Mouse (Mus musculus): ENCODE measurements around the gene Myadm. TPM values are rescaled to one million over a fixed set of nuclear protein-coding genes. Genes with fewer than 3 reads are reported as not detected.
"Not testable (repeated sequence)": the region's sequence is repeated elsewhere in the genome, so short reads cannot be mapped to it uniquely, and the experiment has no call there.

The Myadm gene
- polyA plus RNA-seq, 1 experiment from 2014 or later = 37.7 TPM

GRCm38 (mm10) chr7:3276781-3277180 is 12.1 kb upstream of the Myadm start:
- not testable (repeated sequence) for DNase-seq (ENCODE audit: low spot score); H3K27ac ChIP-seq; H3K36me3 ChIP-seq; H3K4me1 ChIP-seq (replicated peaks); H3K4me3 ChIP-seq; H3K27me3 ChIP-seq (ENCODE audit: insufficient read depth, poor library complexity, severe bottlenecking); H3K9me3 ChIP-seq
- WGBS = 60% methylated on average over 4 of the region's 4 CpGs

GRCm38 (mm10) chr7:3280080-3280653 is 8.7 kb upstream of the Myadm start:
- H3K9me3 ChIP-seq = no peaks in the 10 kb centered on the region
- no peak overlapping the region for H3K4me3 ChIP-seq
- 0 out of 2 replicates have a peak, but pooled peaks cover 8% of the 10 kb centered on the region for H3K4me1 ChIP-seq (replicated peaks)
- H3K27me3 ChIP-seq (ENCODE audit: insufficient read depth, poor library complexity, severe bottlenecking) = no peaks in the 10 kb centered on the region
- no peaks in the 10 kb centered on the region for H3K36me3 ChIP-seq
- no peak overlapping the region for H3K27ac ChIP-seq
- DNase-seq (ENCODE audit: low spot score) = no peak
- WGBS = 74% methylated on average over 5 of the region's 5 CpGs

- Histone ChIP-seq H3K4me1 (replicated peaks) (0 out of 2 replicates have a peak, but pooled peaks cover 6% of the 10 kb centered on the region), H3K4me3 (no peak overlapping the region), H3K9me3 (no peaks in the 10 kb centered on the region), H3K27me3 (ENCODE audit: insufficient read depth, poor library complexity, severe bottlenecking) (no peaks in the 10 kb centered on the region), H3K36me3 (no peaks in the 10 kb centered on the region), H3K27ac (no peak overlapping the region)
- 62% methylated on average over 8 of the region's 8 CpGs for WGBS
- DNase-seq (ENCODE audit: low spot score) = no peak
Observed at GRCm38 (mm10) chr7:3280654-3281153, 8.2 kb upstream of the Myadm start.

- no peaks in the 10 kb centered on the region for H3K9me3 ChIP-seq
- WGBS = 86% methylated on average over 6 of the region's 6 CpGs
- no peaks in the 10 kb centered on the region for H3K36me3 ChIP-seq
- H3K27ac ChIP-seq = no peak overlapping the region
- H3K4me3 ChIP-seq = no peak overlapping the region
- H3K27me3 ChIP-seq (ENCODE audit: insufficient read depth, poor library complexity, severe bottlenecking) = no peaks in the 10 kb centered on the region
- DNase-seq (ENCODE audit: low spot score) = no peak
- H3K4me1 ChIP-seq (replicated peaks) = 0 out of 2 replicates have a peak, but pooled peaks cover 6% of the 10 kb centered on the region
Observed at GRCm38 (mm10) chr7:3281741-3282140, 7.1 kb upstream of the Myadm start.

- Histone ChIP-seq H3K27ac (no peak overlapping the region), H3K4me3 (no peak overlapping the region), H3K27me3 (ENCODE audit: insufficient read depth, poor library complexity, severe bottlenecking) (no peaks in the 10 kb centered on the region), H3K36me3 (no peaks in the 10 kb centered on the region), H3K9me3 (no peaks in the 10 kb centered on the region), H3K4me1 (replicated peaks) (peaks cover 4% of the 10 kb centered on the region)
- DNase-seq (ENCODE audit: low spot score) = no peak
- 89% methylated on average over 11 of the region's 11 CpGs for WGBS
Observed at GRCm38 (mm10) chr7:3283081-3283875, 5.6 kb upstream of the Myadm start.

GRCm38 (mm10) chr7:3284604-3285003 is 4.3 kb upstream of the Myadm start:
- H3K4me3 ChIP-seq = no peak overlapping the region
- WGBS = 88% methylated on average over 10 of the region's 10 CpGs
- DNase-seq (ENCODE audit: low spot score) = no peak
- no peaks in the 10 kb centered on the region for H3K27me3 ChIP-seq (ENCODE audit: insufficient read depth, poor library complexity, severe bottlenecking)
- H3K9me3 ChIP-seq = no peaks in the 10 kb centered on the region
- H3K4me1 ChIP-seq (replicated peaks) = peaks cover 13% of the 10 kb centered on the region
- H3K27ac ChIP-seq = no peak overlapping the region
- H3K36me3 ChIP-seq = no peaks in the 10 kb centered on the region

GRCm38 (mm10) chr7:3286036-3286435 is 2.8 kb upstream of the Myadm start:
- Histone ChIP-seq H3K27ac (no peak overlapping the region), H3K4me3 (no peak overlapping the region), H3K27me3 (ENCODE audit: insufficient read depth, poor library complexity, severe bottlenecking) (no peaks in the 10 kb centered on the region), H3K9me3 (no peaks in the 10 kb centered on the region), H3K36me3 (no peaks in the 10 kb centered on the region), H3K4me1 (replicated peaks) (peaks cover 26% of the 10 kb centered on the region)
- 93% methylated on average over 5 of the region's 5 CpGs for WGBS
- no peak for DNase-seq (ENCODE audit: low spot score)

- 61% methylated on average over 7 of the region's 7 CpGs for WGBS
- Histone ChIP-seq H3K4me3 (no peak overlapping the region), H3K36me3 (no peaks in the 10 kb centered on the region), H3K9me3 (no peaks in the 10 kb centered on the region), H3K27ac (no peak overlapping the region), H3K27me3 (ENCODE audit: insufficient read depth, poor library complexity, severe bottlenecking) (no peaks in the 10 kb centered on the region), H3K4me1 (replicated peaks) (peaks cover 37% of the 10 kb centered on the region)
- DNase-seq (ENCODE audit: low spot score) = no peak
Observed at GRCm38 (mm10) chr7:3287186-3287585, 1.7 kb upstream of the Myadm start.

GRCm38 (mm10) chr7:3290257-3291033 is 1.6 kb downstream of the Myadm start:
- Histone ChIP-seq H3K36me3 (peaks cover 14% of the 10 kb centered on the region), H3K27me3 (ENCODE audit: insufficient read depth, poor library complexity, severe bottlenecking) (no peaks in the 10 kb centered on the region), H3K27ac (peak overlapping the region; percentile 89), H3K4me1 (replicated peaks) (peaks cover 47% of the 10 kb centered on the region), H3K4me3 (peak overlapping the region; percentile 56), H3K9me3 (no peaks in the 10 kb centered on the region)
- WGBS = under 1% methylated on average over 18 of the region's 18 CpGs
- peak; percentile 97 for DNase-seq (ENCODE audit: low spot score)

DNA sequence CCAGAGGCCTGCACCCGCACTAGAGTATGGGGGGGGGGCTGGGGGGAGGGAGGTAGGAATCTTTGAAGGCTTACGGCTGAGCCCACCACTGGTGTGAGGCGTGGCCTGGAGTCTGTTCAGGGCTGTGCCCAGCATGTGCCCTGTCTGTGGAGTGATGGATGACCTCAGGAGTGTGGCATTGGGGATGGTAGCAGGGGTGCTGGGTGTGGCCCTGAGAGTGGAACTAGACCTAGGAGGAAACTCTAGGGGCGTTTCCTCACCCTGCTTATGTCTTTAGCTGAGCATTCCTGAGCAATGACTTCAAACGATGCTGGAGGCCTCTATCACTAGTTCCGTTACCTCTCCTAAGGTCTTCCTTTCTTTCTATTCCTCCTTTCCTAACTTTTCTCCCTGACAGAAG is 2.3 kb downstream of the Myadm start:
- no peaks in the 10 kb centered on the region for H3K27me3 ChIP-seq (ENCODE audit: insufficient read depth, poor library complexity, severe bottlenecking)
- peak; percentile 22 for DNase-seq (ENCODE audit: low spot score)
- no peaks in the 10 kb centered on the region for H3K9me3 ChIP-seq
- H3K36me3 ChIP-seq = peaks cover 17% of the 10 kb centered on the region
- 41% methylated on average over 6 of the region's 6 CpGs for WGBS
- peak overlapping the region; percentile 56 for H3K4me3 ChIP-seq
- peaks cover 47% of the 10 kb centered on the region for H3K4me1 ChIP-seq (replicated peaks)
- peak overlapping the region; percentile 89 for H3K27ac ChIP-seq

DNA sequence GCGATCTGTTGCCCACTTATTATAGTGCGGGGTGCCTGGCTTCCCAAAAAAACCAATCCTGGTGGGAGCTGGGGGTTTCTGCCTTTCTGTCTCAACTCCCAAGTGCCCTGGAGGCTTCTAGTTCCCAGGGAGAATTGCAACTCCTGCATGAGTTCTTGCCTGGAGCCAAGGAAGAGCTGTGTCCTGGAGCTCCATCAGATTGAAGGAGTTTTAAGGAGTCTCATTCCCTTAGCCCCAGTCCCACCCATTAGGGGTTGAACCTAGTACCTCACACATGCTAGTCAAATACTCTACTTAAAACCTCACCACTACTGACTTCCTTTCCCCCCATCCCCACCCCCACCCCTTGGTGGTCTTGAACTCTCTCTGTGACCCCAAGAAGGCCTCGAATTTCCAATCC is 2.9 kb downstream of the Myadm start:
- Histone ChIP-seq H3K36me3 (peaks cover 22% of the 10 kb centered on the region), H3K9me3 (peaks cover 2% of the 10 kb centered on the region; the same call in 1 of the 2 replicates), H3K4me3 (peak overlapping the region; percentile 56; the same call in 1 of the 2 replicates), H3K27me3 (ENCODE audit: insufficient read depth, poor library complexity, severe bottlenecking) (no peaks in the 10 kb centered on the region), H3K27ac (no peak overlapping the region), H3K4me1 (replicated peaks) (peaks cover 47% of the 10 kb centered on the region)
- WGBS = 78% methylated on average over 3 of the region's 3 CpGs
- DNase-seq (ENCODE audit: low spot score) = no peak

- Histone ChIP-seq H3K4me1 (replicated peaks) (peaks cover 43% of the 10 kb centered on the region), H3K36me3 (peaks cover 27% of the 10 kb centered on the region), H3K27ac (peak overlapping the region; percentile 83), H3K4me3 (peak overlapping the region; percentile 56)
- H3K27me3 ChIP-seq (ENCODE audit: insufficient read depth, poor library complexity, severe bottlenecking); H3K9me3 ChIP-seq; DNase-seq (ENCODE audit: low spot score): not testable (repeated sequence)
- WGBS = 76% methylated on average over 12 of the region's 12 CpGs
Observed at GRCm38 (mm10) chr7:3292271-3292670, 3.4 kb downstream of the Myadm start.

Measured in hindbrain, embryonic 10.5 days (tissue).